Mouse (Mus musculus): Measurements from ENCODE around the gene Nufip2.
"Not testable (repeated sequence)": the region's sequence is repeated elsewhere in the genome, so short reads cannot be mapped to it uniquely, and the experiment has no call there.

The Nufip2 gene

DNA sequence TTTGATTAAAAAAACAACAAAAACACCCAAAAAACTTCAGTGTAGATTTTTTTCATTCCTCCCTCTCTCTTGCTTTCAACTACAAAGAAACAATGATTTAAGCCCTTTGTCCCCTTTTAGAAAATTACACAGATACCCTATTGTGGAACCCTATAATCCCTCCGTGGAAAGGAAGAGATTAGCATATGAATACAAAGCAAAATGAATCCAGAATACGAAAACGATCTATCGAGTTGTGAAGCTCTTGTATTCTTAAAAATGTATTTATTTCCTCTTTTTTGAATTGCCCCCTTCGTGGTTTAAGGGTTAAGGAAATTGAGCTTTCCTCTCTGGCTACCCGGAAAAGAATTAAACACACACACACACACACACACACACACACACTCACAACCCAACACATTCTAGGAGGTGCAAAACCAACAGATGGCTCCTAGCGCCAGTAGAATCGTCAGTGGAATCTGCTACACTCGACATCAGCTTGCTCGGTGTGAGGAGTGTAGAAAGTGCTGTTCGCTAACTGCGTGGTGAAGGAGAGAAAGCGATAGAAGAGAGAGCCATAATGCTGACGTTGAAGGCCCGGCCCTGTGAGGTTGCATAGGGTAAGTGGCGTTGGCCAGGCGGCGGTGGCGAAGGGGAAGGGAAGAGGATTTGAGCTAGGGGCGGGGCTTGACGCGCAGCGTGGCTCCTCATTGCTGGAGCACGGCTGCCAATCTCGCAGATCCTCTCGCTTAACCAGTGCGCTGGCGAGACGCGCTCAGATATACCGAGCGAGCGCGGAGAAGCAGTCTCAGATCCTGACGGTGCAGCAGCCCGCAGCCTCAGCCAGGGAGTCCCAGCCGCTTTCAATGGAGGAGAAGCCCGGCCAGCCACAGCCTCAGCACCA, at the start of gene Nufip2:
Gene Nufip2, plus strand, starts transcription at position 773 of the 883 bp plus-strand sequence.
- DNase-seq (ENCODE audit: low read depth, low spot score), result peak; percentile 93

DNA sequence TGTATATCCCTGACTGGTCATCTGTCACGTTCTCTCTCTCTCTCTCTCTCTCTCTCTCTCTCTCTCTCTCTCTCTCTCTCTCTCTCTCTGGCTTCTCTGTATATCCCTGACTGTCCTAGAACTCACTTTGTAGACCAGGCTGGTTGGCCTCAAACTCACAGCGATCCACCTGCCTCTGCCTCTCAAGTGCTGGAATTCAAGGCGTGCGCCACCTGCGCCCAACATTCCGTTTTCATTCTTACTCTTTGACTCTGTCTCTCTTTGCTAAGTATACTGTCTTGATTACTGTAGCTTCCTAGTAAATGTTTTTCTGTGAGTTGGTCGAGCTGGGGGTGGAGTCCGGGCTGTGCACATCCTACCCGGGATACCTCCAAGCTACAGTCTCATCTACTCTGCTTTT, 44.6 kb upstream of the Nufip2 start:
- no peak for DNase-seq (ENCODE audit: low read depth, low spot score)

DNA sequence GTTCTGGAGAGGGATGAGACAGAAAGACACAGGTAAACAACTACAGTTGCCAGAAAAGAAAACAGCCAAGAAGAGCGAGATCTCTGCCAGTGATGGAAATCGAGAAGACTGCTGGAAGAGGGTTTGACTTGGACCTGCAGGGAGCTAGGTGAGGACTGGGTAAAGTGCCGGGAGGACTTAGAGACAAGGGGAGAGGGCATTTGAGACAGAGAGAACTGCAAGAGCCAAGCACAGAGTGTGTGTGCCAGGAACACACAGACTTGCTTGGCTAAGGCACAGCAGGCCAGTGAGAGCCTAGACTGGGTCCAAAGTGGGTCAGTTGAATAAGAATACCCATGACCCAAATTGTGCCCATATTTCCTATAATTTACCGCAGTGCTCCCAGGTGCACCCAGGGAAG, 40.5 kb upstream of the Nufip2 start:
- no peak for DNase-seq (ENCODE audit: low read depth, low spot score)

DNA sequence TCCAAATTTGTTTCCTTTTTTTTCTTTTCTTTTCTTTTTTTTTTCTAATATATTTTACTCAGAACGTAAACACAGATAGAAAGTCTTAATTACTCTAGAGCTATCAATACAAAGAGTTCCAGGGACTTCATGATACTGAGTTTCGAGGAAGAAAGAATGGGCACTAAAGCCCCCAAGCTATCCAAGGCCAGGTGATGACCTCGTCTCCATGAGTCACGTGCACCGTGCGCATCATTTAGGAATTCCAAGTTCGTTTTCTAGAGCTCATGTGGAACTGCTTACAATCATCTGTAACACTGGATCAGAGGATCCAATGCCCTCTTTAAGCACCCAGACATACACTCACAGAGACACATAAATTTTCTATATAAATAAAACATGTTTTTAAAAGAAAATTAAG, 37.1 kb upstream of the Nufip2 start:
- no peak for DNase-seq (ENCODE audit: low read depth, low spot score)

DNA sequence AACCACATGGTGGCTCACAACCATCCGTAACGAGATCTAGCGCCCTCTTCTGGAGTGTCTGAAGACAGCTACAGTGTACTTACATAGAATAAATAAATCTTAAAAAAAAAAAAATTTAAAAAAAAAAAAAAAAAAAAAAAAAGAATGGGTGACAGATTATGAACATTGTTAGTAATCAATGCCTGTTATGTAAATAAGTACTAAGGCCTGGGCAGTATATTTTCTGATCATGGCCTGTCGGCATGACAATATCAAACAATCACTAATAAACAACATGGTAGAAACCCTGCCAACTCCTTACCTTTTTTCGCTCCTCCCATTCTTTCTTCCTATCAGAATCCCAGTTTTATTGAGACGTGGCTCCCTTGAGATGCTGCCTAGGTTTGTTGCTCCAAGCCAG, 33.5 kb upstream of the Nufip2 start:
- no peak for DNase-seq (ENCODE audit: low read depth, low spot score)

DNA sequence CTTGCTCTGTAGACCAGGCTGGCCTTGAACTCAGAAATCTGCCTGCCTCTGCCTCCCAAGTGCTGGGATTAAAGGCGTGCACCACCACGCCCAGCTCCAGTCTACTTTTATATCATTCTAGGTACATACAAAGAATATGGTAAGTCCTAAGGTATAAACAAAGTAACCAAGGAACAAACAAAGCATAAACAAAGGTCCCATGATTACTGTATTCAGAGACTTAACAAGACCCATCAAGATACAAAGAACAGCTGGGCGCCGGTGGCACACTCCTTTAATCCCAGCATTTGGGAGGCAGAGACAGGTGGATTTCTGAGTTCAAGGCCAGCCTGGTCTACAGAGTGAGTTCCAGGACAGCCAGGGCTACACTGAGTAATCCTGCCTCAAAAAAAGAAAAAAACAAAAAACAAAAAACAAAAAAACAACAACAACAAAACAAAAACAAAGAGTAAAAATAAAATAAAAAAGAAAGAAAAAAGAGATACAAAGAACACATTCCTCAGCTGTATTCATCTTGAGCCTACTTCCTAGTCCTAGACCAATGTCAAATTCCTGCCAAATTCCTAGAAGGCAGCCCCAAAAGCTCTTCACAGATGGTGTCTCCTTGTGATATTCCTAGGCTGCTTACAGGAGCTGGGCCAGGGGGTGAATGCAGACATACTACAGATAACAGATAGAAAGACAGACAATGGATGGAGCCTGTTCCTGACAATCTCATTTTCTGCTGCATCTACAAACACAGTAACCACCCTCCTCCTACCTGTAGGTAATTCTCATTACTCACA, 32.4 kb upstream of the Nufip2 start:
- not testable (repeated sequence) for DNase-seq (ENCODE audit: low read depth, low spot score)

DNA sequence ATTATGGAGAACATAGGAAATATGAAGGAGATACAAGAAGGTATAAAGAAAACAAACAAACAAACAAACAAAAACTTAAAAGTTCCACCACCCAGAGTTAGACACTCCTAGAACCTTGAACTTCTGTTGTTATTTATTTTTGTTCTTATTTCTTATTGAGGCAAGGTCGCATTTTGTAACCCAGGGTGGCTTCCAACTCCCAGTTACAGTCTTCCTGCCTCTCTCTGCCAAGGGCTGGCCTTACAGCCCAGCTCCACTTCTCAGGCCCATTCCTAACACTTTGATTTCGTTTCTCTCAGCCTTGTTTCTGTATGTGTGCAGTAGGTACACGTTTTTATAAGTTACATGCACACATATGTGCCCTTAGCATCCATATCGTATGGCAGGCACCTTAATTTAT, 26.0 kb upstream of the Nufip2 start:
- DNase-seq (ENCODE audit: low read depth, low spot score), result no peak

DNA sequence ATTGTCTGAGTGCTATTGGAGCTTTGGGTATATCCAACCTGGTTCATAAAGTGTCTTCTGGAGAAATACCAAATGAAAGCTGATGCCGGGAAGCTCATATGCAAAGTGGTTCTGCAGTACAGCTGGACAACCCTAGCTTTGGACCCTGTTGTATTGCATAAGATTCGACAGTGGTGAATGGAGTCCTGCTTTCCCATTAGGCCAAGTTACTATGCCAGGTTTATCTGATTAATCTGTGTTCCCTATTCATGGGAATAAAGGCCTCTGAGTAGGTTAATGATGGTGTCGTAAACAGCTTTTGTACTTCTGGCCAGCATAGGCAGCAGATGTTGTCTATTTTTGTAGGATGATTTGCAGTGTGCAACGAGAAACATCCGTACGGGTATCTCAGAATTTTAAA, 22.3 kb upstream of the Nufip2 start:
- DNase-seq (ENCODE audit: low read depth, low spot score), result no peak

DNA sequence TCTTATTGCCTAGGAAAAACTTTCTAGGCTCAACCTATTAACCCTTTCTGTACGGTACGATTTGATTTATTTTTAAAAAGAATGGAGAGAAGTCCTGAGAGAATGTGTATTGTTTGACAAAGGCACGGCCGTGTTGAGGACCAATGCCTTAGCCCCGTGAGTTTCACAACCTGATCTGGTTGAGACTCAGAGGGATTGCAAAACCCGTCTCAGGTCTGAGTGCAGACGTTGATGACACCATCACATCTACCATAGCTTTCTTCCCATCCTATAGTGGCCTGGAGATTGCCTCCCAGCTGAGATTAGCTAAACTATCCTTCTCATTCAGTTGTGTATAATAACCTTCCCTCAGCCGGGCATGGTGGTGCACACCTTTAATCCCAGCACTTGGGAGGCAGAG, 21.9 kb upstream of the Nufip2 start:
- DNase-seq (ENCODE audit: low read depth, low spot score), result no peak

DNA sequence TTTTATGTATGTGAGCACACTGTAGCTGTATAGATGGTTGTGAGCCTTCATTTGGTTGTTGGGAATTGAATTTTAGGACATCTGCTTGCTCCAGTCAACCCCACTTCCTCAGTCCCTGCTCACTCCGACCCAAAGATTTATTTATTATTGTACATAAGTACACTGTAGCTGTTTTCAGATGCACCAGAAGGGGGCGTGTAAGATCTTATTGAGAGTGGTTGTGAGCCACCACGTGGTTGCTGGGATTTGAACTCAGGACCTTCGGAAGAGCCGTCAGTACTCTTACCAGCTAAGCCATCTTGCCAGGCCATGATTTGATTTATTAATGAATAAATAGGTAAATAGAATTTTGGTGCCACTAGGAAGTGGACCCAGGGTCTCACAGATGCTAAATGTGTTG, 20.6 kb upstream of the Nufip2 start:
- not testable (repeated sequence) for DNase-seq (ENCODE audit: low read depth, low spot score)

DNA sequence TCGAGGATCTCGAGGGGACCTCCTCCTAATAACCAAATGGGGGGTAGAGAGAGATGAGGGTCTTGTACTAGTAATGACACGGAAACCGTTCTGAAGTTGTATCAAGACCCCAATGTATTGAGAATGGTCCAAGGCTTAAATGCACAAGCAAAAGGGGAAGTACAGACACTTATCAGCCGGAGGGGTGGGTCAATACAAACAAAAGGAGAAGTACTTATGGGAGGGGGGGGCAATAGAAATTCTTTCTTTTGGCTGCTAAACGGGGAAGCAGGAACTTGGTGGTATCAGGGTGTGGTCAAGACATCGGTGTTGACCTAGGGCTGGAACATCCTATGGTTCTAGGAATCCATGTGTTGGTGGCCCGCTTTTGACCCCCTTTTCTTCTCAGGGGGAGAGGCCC, 19.2 kb upstream of the Nufip2 start:
- not testable (repeated sequence) for DNase-seq (ENCODE audit: low read depth, low spot score)

DNA sequence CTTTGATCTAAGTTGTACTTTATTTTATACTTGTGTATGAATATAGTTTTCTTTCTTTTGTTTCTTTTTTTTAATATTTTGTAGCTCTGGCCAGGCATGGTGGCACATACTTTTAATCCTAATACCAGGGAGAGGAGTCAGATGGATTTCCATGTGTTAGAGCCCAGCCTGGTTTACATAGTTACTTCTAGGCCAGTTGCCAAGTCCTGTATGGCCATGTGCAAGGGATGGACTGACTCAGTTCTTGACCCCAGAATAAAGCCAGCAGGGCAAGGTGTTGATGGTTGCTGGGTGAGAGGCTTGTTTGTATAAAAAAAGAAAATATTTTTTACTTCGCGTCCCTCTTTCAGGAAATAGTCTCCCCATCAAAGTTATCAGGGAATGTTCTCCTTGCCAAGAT, 13.2 kb upstream of the Nufip2 start:
- DNase-seq (ENCODE audit: low read depth, low spot score), result no peak

DNA sequence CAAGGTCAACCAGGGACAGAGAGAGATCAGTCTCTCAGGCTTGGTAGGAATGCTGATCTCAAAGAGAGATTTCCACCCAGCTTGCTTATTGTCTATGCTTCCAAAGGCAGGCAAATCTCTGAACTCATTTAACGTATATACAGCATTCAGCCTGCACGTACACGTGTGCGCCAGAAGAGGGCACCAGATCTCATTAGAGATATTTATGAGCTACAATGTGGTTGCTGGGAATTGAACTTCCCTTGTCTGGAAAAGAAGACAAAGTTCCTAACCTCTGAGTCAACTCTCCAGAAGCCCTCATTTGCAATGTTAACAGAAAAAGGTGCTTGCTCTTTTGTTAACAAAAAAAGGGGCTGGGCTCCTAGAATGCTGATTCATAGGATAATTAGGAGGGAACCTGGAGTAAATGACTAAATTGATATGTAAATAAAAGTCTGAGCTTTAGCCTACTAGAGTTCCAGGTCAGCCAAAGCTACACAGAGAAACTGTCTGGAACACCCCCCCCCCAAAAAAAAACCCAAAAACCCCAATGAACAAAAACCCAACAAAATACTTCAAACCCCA, 12.4 kb upstream of the Nufip2 start:
- DNase-seq (ENCODE audit: low read depth, low spot score), result peak; percentile 27

DNA sequence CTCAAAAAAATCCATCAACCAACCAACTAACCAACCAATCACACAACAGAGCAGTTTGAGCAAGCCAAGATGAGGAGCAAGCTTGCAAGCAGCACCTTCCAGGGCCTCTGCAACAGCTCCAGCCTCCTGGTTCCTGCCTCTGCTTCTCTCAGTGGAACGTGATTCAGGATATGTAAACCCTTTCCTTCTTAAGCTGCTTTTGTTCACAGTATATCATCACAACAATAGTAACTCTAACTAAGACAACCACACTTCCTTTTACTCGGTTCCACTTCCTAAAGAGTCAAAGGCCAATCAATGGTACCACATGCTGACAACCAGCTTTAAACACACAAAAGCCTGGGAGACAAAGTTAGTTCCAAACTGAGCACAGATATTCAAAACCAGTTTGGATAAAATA, 5.9 kb upstream of the Nufip2 start:
- DNase-seq (ENCODE audit: low read depth, low spot score), result no peak

DNA sequence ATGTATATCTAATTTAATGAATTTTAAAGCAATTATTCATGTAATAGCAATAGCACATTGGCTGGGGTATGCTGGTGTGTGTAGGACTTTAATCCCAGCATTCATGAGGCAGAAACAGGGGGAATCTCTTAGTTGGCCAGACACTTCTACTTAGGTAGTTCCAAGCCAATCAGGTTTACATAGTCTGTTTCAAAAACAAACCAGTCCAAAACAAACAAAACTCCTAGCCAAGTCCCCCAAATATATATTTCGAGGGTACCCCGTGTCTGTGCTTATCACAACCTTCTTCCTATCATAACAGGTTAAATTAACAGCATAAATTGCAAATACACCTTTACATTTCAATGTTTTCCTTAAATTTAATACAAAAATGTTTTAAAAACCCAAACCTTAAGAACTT, 1.1 kb upstream of the Nufip2 start:
- DNase-seq (ENCODE audit: low read depth, low spot score), result no peak

DNA sequence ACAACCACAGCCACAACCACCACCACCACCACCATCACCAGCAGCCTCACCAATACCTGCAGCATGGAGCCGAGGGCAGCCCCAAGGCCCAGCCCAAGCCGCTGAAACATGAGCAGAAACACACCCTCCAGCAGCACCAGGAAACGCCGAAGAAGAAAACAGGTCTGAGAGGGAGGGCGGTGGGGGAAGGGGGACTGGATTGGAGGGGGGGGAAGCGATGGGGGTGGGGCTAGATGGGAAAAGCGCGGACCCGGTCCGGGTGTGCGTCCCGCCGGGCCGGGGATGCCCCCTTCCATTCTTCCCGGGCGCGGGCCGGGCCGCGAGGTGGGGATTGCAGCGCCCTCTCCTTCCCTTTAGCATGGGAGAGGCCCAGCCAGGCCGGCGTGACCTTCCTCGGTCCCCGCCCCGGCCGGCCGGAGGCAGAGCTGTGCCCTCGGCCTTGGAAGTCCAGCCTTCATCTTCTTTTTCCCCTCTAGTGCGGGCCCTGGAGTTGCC, 438 bp downstream of the Nufip2 start:
- no peak for DNase-seq (ENCODE audit: low read depth, low spot score)

DNA sequence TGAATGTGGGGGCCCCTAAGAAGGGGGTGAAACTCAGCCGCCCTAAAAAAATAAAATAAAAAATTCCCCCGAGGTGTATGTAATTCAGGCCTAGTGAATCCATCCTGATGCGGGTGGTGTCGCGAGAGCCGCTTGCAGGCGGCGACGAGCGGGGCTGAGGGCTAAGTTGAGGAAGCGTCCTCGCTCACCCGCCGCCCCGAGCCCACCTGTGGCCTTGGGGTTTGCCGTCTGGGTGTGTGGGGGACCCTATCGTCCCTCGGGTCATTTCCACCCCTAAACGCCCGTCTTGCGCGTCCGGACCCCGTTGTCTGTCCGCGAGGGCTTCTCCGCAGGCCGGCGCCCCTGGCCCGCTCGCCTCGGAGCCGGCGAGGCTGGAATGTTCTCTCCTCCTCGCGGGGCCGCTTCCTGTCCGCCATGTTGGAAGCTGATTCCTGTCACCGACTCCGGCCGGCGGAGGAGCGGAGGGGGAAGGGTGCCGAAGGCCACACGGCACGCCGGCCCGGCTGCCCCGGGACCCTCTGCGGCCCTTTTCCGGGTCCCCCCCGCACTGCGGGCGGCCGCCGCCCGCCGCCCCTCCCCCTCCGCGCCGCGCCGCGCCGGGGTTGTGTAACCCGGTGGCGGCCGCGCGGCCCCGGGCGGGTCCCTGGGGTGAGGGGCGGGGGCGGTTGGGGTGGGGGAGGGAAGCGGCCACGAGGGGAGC, 1.0 kb downstream of the Nufip2 start:
- DNase-seq (ENCODE audit: low read depth, low spot score), result peak; percentile 49

DNA sequence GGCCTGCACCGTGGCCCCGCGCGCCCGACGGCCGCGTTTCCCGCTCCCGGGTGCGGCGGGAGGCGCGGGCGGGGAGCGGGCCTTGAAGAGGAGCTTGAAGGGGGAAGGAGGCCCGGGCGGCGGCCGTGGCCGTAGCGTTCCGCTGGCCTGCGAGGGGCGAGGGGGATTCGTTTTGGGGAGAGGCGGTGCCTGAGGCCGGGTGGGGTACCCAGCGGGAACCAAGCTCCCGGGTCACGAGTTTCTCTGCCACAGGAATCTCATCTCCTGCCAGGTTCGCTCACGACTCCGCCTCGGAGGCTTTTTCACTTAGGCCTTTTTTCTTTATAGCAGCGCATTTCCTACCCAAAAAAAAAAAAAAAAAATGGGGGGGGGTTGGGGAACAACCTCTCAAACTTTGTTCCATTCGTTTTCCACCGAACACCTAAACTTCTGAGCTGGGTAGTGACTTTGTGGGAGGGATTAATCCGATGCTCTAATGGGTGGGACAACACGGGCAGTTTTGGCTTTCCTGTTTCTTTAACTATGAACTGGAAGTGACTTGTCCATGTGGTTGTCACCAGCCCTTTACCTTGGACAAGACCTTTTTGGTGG, 1.7 kb downstream of the Nufip2 start:
- DNase-seq (ENCODE audit: low read depth, low spot score), result peak; percentile 27

DNA sequence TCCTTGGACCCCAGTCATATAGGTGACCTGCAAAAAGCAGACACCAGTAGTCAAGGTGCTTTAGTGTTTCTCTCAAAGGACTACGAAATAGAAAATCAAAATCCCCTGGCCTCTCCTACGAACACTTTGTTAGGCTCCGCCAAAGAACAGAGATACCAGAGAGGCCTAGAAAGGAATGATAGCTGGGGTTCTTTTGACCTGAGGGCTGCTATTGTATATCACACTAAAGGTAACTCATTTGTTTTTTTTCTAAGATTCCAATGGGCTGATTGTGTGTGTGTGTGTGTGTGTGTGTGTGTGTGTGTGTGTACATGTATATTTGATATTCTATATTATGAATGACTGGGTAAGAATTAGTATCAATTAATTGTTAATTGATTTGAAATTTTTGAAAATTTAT, 7.1 kb downstream of the Nufip2 start:
- DNase-seq (ENCODE audit: low read depth, low spot score), result no peak

DNA sequence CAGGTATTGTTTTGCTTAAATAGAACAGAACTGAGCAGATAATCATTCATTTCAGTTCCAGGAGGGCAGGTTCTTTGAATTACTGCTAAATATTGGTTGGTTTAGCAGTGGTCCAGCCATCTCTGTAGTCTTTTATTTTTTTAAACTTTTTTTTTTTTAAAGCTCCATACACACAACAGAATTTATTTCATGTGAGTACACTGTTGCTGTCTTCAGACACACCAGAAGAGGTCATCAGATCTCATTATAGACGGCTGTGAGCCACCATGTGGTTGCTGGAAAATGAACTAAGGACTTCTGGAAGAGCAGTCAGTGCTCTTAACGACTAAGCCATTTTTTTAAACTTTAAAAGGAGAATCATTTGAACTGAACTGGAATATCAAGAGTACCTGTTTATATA, 11.3 kb downstream of the Nufip2 start:
- DNase-seq (ENCODE audit: low read depth, low spot score), result no peak

DNA sequence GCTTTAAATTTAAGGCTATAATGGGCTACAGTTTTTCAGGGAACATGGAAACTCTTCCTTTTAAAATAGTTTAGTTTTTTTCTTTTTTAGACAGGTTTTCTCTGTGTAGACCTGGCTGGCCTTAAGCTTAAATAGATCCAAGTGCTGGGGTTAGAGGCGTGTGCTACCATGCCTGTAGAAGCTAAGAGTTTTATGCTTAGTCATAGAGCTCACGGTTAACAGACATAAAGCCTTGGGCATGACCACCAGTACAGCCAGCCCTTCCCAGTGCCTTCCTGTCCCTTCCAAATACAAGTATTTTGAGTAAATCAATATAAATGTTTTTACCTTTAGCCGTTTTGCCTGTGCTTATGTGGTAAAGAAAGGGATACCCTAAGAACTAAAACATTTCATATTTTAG, 20.0 kb downstream of the Nufip2 start:
- DNase-seq (ENCODE audit: low read depth, low spot score), result no peak
